Mouse (Mus musculus) ES-Bruce4 (cell line): ENCODE data around the gene Man1a2.

Experiments used
- CTCF ChIP-seq: IDR thresholded peaks from one replicate; pipeline ENCODE4 v1.8.1; 2011; ENCODE audit warnings: low read depth, low read length
- EP300 ChIP-seq: IDR thresholded peaks from 2 replicates; pipeline ENCODE4 v1.6.1; 2011; ENCODE audit warnings: low read depth, low read length; ENCODE audit not compliant: insufficient read depth

- no peak for TF ChIP-seq CTCF
- no peak for TF ChIP-seq EP300
Observed at GRCm38 (mm10) chr3:100731896-100732295, 46.6 kb upstream of the Man1a2 start.
